Mouse (Mus musculus) erythroblast, embryonic 14.5 days (primary cell): ENCODE data around the gene Tmf1.

Source experiments
- GATA1 ChIP-seq: IDR thresholded peaks from 2 replicates; pipeline ENCODE4 v1.6.1; 2012; ENCODE audit warnings: low read length, inconsistent platforms, mixed read lengths
- TAL1 ChIP-seq: IDR thresholded peaks from 3 replicates; pipeline ENCODE4 v1.6.1; 2012; ENCODE audit warnings: low read length, inconsistent platforms, mixed read lengths

DNA sequence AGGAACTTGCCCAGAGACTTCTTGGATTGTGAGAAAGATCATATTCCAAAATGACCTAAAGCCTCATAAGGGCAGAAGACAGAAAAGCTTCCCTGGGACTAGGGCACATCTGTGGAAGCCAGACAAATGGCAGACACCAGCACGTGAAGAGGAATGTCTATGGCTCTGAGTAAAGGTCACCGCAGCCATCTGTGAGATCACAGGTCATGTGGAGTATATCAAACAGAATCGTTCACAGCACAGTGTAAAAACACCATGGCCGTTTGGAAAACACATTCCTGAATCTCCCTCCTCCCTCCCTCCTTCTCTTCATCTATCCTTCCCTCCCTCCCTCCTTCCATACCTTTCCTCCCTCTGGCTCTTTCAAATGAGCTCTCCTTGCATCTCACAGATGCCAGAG, 47.1 kb downstream of the Tmf1 start:
- no peak for TF ChIP-seq GATA1
- TF ChIP-seq TAL1, result no peak
